Mouse (Mus musculus) hindbrain, embryonic 10.5 days (tissue): Measurements from ENCODE around the gene Dpagt1. TPM values are rescaled to one million over a fixed set of nuclear protein-coding genes. Genes with fewer than 3 reads are reported as not detected.

Experiments used
- DNase-seq: peaks from one replicate; pipeline ENCODE4 v3.0.0-alpha.2; 2017; ENCODE audit warnings: low spot score
- H3K27ac ChIP-seq: fragments of 300-500 bp; sonication (generic); 2 replicates; pipeline ENCODE4 v1.5.1; 2016; ENCODE audit warnings: mild to moderate bottlenecking, moderate library complexity
- H3K27me3 ChIP-seq: fragments of 300-500 bp; sonication (generic); 2 replicates; pipeline ENCODE4 v1.6.1; 2016; ENCODE audit warnings: mild to moderate bottlenecking; ENCODE audit not compliant: poor library complexity, insufficient read depth, severe bottlenecking
- H3K36me3 ChIP-seq: fragments of 300-500 bp; sonication (generic); 2 replicates; pipeline ENCODE4 v1.6.1; 2016; ENCODE audit warnings: mild to moderate bottlenecking, moderate library complexity
- H3K4me1 ChIP-seq: fragments of 300-500 bp; sonication (generic); replicated peaks from 2 replicates; pipeline ENCODE4 v1.6.1; 2016; ENCODE audit warnings: mild to moderate bottlenecking
- H3K4me3 ChIP-seq: fragments of 300-500 bp; sonication (generic); 2 replicates; pipeline ENCODE4 v1.5.1; 2016; ENCODE audit warnings: mild to moderate bottlenecking, moderate library complexity
- H3K9me3 ChIP-seq: fragments of 300-500 bp; sonication (generic); 2 replicates; pipeline ENCODE4 v1.6.1; 2016; ENCODE audit warnings: mild to moderate bottlenecking, moderate library complexity
- WGBS: fragments of 180-500 bp; shearing (Covaris S2); methylation state at CpG from one replicate; pipeline ENCODE4 v1.1.7; 2016; 5-methylcytosine and 5-hydroxymethylcytosine counted together
- polyA plus RNA-seq: library from polyadenylated mRNA; unstranded; fragments of >200 nt; fragmentation: Nextera tagmentation; extraction: Ambion mirVana; gene quantifications from 2 replicates; pipeline ENCODE4 v1.2.1, GENCODE M21; 2016

The Dpagt1 gene
- polyA plus RNA-seq, 1 experiment from 2014 or later: 46.7 TPM

DNA sequence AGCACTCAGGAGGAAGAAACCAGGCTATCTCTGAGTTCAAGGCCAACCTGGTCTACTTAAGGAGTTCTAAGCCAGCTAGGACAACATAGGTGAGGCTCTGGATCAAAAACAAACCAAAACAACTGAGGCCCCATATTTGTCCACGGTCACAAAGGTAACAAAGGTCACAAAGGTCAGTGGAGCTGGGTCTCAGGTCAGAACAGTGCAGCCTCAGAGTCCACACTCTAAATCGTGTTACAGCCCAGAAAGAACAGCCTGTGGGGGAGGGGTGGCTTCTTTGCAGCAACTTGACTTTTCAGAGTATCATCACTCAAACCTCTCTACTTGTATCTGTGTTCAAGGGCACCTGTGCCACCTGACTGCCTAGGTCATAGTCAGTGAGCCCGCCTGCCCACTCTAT lies 16.1 kb upstream of the Dpagt1 start:
- Histone ChIP-seq H3K27me3 (peaks cover 24% of the 10 kb centered on the region), H3K36me3 (peaks cover 38% of the 10 kb centered on the region), H3K4me1 (peaks cover 25% of the 10 kb centered on the region), H3K27ac (no peak overlapping the region), H3K9me3 (no peaks in the 10 kb centered on the region), H3K4me3 (no peak overlapping the region)
- 64% methylated on average over 3 of the region's 3 CpGs for WGBS
- no peak for DNase-seq

DNA sequence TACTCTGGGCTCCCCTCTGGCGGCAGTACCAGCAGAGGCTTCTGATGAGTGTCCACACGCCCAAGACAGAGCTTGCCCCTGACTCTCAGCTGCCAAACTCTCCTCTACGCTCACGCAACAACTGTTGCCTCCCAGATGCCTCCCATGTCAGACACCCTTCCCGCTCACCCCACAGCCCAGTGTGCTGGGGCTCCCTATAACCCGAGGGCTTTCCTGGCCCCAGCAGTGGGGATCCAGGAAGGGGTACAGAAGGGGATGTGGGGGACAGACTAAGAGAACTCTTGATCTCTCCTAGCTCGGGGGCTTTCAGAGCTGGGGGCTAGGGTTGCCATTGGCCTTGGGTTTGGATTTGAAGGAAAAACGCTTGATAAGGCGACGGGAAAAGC lies 15.1 kb upstream of the Dpagt1 start:
- WGBS: 22% methylated on average over 10 of the region's 10 CpGs
- Histone ChIP-seq H3K4me3 (peak overlapping the region; percentile 23; the same call in 1 of the 2 replicates), H3K9me3 (no peaks in the 10 kb centered on the region), H3K27me3 (peaks cover 24% of the 10 kb centered on the region), H3K36me3 (peaks cover 48% of the 10 kb centered on the region), H3K27ac (peak overlapping the region; percentile 54), H3K4me1 (peaks cover 21% of the 10 kb centered on the region)
- no peak for DNase-seq

DNA sequence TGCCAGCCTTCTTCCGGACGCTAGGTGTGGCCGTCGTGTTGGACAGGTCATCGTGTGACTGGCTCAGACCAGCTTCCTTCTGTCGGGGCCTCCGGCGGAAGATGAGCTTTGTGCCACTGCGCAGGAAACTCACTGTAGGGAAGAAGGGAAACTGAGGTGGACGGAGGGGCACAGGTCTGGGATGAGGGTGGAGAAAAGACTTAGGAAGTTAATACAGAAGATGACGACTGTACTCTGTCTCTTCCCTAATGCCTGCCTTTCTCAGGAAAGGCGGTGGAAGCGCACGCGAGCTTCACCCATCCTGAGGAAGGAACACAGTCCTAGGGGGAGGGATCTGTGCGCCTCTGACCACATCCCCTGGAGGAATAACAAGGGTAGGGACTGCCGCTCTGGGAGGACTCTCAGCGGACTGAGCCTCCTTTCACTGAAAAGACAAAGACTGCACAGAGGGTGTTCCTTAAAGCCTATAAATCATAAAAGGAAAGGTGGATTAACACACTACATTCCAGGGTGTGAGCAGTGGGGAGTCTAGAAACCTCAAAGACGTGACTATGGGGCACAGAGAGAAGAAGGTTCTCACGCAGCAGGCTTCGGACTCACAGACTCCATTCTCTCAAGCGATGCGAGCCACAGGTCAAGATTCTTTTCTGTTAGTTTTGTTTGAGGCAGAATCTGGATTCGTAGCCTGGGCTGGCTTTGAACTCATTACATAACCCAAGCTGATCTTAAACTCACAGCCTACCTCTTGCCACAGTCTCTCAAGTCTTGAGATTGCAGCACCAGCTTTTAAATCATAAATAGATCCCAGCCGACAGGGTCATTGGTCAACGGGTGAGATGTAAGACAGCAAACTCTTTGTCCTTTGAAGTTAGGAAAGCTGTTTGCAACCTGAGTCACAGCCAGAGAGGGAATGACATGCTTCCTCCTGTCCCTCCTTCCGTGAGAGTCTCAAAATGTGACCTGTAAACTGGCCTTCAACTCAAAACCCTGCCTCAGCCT lies 14.4 kb upstream of the Dpagt1 start:
- peak overlapping the region; percentile 23 for H3K4me3 ChIP-seq
- H3K27ac ChIP-seq: peak overlapping the region; percentile 54
- peak; percentile 23 for DNase-seq

DNA sequence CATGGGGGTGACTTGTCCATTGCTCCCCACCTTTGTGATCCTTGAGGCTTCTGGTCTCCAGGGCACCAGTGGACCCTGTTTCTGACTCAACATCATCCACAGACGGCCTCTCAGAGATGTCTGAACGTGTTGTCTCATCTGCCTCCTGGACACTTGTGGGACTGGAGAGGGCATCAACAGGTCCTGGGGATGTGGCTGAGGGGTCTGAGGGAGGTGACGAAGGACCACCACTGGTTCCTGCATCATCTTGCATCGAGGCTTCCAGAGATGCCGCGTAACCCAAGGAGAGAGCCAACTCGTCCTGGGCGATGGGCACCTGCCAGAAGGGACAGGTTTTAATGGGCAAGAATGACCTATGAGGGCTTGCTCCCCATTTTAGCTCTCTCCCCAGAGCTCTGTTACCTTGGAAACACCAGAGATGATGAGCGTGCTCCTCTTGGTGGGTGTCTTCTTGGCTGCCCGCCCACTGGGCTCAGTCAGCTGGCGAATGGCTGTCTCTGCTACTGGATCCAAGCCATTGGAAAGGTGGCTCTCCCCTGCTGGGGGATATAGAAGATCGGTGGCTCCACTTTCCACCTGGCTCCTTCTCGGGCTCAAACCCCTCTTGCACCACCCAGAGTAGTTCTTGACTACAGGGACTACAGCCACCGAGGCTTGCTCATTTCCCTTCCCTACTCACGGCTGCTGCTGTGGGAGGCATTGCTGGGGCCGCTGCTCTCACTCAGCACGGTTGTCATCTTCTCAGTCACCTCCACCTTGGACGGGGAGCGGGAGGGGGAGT lies 12.2 kb upstream of the Dpagt1 start:
- 78% methylated on average over 19 of the region's 19 CpGs for WGBS
- Histone ChIP-seq H3K36me3 (peaks cover 63% of the 10 kb centered on the region), H3K27ac (no peak overlapping the region), H3K9me3 (no peaks in the 10 kb centered on the region), H3K4me3 (no peak overlapping the region), H3K4me1 (peaks cover 40% of the 10 kb centered on the region), H3K27me3 (peaks cover 30% of the 10 kb centered on the region)
- no peak for DNase-seq

More for the DNA sequence above, 14.4 kb upstream of the Dpagt1 start:
- Histone ChIP-seq H3K36me3 (peaks cover 55% of the 10 kb centered on the region), H3K27me3 (peaks cover 24% of the 10 kb centered on the region), H3K9me3 (no peaks in the 10 kb centered on the region), H3K4me1 (peaks cover 21% of the 10 kb centered on the region)
- 6% methylated on average over 27 of the region's 27 CpGs for WGBS

DNA sequence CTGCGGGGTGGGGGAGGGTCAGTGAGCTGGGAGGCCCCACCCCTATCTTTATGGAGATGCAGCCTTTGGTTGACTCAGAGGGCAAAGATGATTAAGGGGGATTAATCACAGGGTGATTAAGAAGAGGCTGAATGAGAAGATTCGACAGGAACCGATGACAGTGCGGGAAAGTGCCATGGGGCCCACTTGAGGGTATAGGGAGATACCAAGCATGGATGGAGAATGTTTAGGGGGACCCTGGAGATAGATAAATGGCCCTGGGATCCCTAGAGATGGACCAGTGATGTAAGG lies 11.6 kb upstream of the Dpagt1 start:
- peaks cover 63% of the 10 kb centered on the region for H3K36me3 ChIP-seq
- H3K27me3 ChIP-seq: peaks cover 36% of the 10 kb centered on the region
- peaks cover 45% of the 10 kb centered on the region for H3K4me1 ChIP-seq
- 78% methylated on average over 4 of the region's 4 CpGs for WGBS
- no peak overlapping the region for H3K4me3 ChIP-seq
- no peaks in the 10 kb centered on the region for H3K9me3 ChIP-seq
- no peak for DNase-seq
- H3K27ac ChIP-seq: no peak overlapping the region

DNA sequence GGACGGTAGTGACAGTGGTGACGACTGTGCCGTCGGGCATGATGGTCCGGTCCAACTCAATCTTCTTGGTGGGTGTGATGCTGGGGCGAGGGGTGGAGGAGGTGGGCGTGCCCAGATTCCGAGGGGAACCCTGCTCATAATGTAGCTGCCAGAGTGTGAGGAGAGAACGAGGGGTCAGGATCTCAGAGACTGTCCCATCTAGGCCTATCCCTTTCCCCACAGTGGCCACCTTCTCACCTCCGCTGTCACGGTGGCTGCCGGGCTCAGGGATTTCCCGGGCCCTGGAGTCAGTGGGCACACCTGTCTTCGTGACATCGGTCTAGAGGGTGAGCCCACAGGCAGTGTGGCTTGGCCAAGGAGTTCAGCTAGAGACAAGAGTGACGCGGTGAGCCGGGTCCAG lies 10.9 kb upstream of the Dpagt1 start:
- Histone ChIP-seq H3K36me3 (peaks cover 63% of the 10 kb centered on the region), H3K9me3 (no peaks in the 10 kb centered on the region), H3K27me3 (peaks cover 36% of the 10 kb centered on the region), H3K27ac (no peak overlapping the region), H3K4me1 (peaks cover 51% of the 10 kb centered on the region), H3K4me3 (no peak overlapping the region)
- 93% methylated on average over 18 of the region's 18 CpGs for WGBS
- DNase-seq: no peak

DNA sequence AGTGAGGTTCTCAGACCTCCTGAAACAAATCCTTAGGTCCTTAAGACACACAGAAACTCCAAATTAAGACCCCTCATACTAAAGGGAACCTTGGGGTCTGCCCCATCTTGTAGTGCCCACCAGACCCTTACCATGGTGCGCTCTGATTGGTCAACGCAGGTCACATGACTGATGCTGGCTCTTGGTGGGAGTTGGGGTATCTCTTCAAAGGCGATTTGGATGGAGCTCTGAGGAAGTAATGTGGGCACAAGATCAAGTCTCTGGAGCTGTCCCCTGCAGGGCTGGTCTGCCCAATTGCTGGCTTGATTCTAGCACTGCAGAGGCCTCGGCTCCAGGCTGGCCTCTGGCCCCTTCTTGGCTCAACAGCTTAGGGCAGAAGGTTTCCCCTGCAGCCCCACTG lies 8.4 kb upstream of the Dpagt1 start:
- DNase-seq: no peak
- Histone ChIP-seq H3K9me3 (no peaks in the 10 kb centered on the region), H3K27me3 (peaks cover 18% of the 10 kb centered on the region; the same call in 1 of the 2 replicates), H3K27ac (no peak overlapping the region), H3K4me1 (peaks cover 38% of the 10 kb centered on the region), H3K36me3 (peaks cover 49% of the 10 kb centered on the region), H3K4me3 (no peak overlapping the region)
- 71% methylated on average over 4 of the region's 4 CpGs for WGBS

DNA sequence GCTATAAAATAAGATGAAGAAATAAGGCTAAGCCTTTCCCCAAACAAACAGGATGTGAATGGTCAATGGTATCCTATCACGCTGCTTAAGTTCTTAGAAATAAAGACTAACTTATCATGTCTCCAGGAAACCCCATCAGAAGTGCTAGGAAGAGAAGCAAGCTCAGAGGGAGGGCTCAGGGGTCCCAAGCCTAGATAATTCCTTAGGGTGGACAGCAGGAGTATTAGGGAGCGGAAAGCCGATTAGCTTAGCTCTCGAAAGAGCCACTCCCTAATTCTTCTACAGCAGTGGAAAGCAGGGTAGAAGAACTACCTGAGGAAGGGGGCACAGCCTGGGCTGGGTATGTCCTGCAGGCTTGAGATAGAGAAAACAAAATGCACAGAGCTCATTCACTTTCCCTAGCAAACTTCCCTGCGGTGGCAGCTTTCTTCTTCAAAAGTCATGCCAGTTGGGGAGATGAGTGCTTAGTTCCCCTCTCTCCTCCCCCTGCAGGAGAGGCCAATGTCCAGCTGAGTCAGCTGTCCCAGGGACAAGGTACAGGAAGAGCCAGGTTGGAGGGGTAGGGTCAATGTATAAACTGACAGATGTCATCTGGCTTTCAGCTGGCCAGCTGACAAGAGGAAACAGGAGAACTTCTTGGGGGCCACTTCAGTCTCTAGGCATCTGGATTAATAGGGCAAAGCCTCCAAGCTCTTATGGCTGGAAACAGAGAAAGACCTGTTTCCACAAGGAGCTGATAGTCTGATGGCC lies 7.6 kb upstream of the Dpagt1 start:
- peaks cover 38% of the 10 kb centered on the region for H3K4me1 ChIP-seq
- no peak overlapping the region for H3K27ac ChIP-seq
- H3K9me3 ChIP-seq: no peaks in the 10 kb centered on the region
- peaks cover 14% of the 10 kb centered on the region; the same call in 1 of the 2 replicates for H3K27me3 ChIP-seq
- DNase-seq: no peak
- peaks cover 41% of the 10 kb centered on the region for H3K36me3 ChIP-seq
- 65% methylated on average over 5 of the region's 5 CpGs for WGBS
- peak overlapping the region; percentile 88 for H3K4me3 ChIP-seq

DNA sequence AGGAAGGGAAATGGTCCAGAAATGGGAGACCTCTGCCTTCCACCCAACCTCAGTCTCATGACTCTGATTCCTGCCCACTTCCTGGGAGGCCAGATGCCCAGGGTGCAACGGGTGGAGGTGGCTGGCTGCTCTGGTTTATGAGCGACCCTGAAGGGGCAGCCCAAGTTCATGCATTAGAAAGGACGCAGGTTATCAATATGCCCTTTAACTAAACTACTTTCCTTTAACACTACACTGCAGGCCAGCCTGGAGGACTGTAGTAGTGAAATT lies 7.1 kb upstream of the Dpagt1 start:
- 38% methylated on average over 3 of the region's 3 CpGs for WGBS
- H3K4me1 ChIP-seq: peaks cover 38% of the 10 kb centered on the region
- DNase-seq: no peak

DNA sequence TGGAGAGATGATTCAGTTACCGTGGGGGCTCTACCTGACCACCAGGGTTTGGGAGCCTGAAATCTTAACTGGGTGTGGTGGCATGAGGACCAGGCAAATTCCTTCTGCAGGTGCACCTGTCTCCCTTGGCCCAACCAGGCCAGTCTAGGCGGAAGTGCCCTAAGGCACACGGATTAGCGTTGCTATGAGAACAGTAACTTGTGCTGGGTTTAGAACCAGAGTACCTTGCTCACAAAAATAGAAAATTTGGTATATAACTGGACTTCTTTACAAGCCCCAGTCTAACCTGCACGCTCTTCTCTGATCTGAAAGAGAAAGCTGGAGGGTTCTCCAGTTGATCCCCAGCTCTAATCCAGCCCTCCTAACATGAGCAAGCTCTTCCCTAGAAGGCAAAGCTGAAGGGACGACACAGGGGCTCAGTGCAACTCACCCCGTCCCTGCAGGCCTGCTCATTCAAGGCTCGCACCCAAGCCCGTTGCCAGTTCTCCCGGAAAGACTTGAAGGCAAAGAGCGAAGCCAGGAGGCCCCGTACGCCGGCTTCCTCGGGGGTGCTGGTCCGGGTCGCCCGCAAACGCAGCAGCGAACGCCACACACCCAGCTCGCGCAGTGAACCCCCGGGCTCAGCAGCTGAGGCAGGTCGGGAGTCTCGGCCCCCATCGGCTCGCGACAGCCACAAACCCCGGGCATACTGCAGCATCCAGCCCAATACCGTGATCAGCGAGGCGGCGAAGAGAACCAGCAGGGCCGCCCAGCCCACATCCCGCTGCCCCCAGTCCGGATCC lies 6.5 kb upstream of the Dpagt1 start:
- Histone ChIP-seq H3K4me1 (peaks cover 38% of the 10 kb centered on the region), H3K27ac (peak overlapping the region; percentile 85), H3K4me3 (peak overlapping the region; percentile 88), H3K27me3 (peaks cover 12% of the 10 kb centered on the region; the same call in 1 of the 2 replicates), H3K9me3 (no peaks in the 10 kb centered on the region), H3K36me3 (peaks cover 30% of the 10 kb centered on the region)
- DNase-seq: peak; percentile 30
- 3% methylated on average over 37 of the region's 37 CpGs for WGBS

More for the DNA sequence above, 7.1 kb upstream of the Dpagt1 start:
- peak overlapping the region; percentile 88 for H3K4me3 ChIP-seq
- peaks cover 12% of the 10 kb centered on the region; the same call in 1 of the 2 replicates for H3K27me3 ChIP-seq
- no peaks in the 10 kb centered on the region for H3K9me3 ChIP-seq
- peaks cover 35% of the 10 kb centered on the region for H3K36me3 ChIP-seq
- 0 out of 2 replicates have a peak overlapping the region, but pooled peaks have one; percentile 85 for H3K27ac ChIP-seq

DNA sequence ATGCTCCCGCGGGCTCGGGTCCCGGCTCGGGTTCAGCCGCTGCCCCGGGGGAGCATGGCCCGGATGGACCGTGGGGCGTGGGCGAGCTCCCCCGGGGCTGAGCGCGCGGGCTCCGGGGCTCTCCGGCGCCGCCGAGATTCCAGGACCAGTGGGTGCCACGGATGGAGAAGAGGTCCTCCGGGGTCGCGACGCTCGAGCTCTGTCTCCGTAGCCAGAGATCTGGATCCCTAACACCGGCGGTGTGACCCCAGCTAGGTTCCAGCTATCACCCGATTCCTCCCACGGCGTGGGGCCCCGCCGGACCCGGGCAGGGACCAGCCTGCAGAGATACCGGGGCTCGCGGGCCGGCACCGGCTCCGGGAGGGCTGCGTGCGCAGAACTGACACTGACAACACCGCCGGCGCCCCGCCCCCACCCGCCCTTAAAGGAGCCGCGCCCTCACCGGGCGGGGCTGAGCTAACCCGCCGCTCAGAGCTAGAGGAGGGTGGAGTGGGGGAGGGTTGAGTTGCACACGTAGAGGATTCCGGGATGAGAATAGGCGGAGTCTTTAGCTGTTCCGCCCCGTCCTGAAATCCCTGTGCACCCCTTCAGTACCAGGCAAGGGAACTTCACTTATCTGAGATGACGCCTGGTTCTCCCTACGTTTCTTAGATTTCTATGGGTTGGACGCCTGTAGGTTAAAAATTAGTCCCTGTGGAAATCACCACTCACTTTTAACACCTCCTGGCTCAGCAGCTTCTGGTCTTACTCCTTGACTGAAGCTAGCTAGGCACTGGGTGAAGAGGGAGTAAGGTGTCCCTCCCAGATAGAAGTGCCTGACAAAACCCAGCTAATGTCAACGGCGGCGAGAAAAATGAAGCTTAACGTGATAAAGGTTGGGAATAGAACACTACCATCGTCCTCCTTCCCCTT lies 5.7 kb upstream of the Dpagt1 start, which contains the start of gene C2cd2l:
TSS of gene C2cd2l (minus strand) at position 399 of the 912 bp plus-strand sequence.
- H3K36me3 ChIP-seq: peaks cover 22% of the 10 kb centered on the region
- peak; percentile 94 for DNase-seq
- peaks cover 12% of the 10 kb centered on the region; the same call in 1 of the 2 replicates for H3K27me3 ChIP-seq
- WGBS: under 1% methylated on average over 67 of the region's 67 CpGs
- peaks cover 38% of the 10 kb centered on the region for H3K4me1 ChIP-seq
- H3K4me3 ChIP-seq: peak within 1 kb of the TSS; percentile 88
- H3K9me3 ChIP-seq: no peaks in the 10 kb centered on the region
- peak within 1 kb of the TSS; percentile 85 for H3K27ac ChIP-seq
